In the genomic region with DNA sequence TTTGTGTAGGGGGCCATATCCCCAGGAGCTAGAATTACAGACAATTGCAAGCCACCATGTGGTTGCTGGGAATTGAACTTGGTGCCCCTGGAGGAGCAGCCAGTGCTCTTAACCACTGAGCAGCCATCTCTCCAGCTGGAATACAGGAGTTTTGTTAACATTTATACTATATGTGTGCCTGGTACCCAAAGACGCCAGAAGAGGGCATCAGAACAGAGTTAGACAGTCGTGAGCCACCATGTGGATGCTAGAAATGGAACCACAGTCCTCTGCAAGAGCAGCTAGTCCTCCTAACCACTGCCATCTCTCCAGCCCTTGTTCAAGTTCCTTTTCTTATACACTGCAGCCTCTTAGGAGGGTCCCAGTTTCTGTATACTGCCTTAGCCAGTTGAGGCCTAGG, we compare ENCODE assay signal across 10 mouse cellular contexts. TPM values are rescaled to one million over a fixed set of nuclear protein-coding genes. Genes with fewer than 3 reads are reported as not detected.
A peak's percentile ranks its signal among the peaks of the same experiment; 100 is the strongest.
DNase-seq lines count a peak whose midpoint lies in the region; ATAC-seq and TF ChIP-seq lines count a peak whose summit lies in the region.
"Had no signal": no experiment of that assay in that cellular context is flagged by ENCODE, and none has a peak within 500 bp of the region (broad histone marks: within the 10 kb centered on the region; RNA-seq: fewer than 3 reads in every experiment).

No protein-coding gene starts in this region.

- H3K4me2 ChIP-seq in lung, embryonic 14.5 days, result no peak overlapping the region
- H3K4me2 ChIP-seq: lung, embryonic 15.5 days had no signal

- no peaks in the 10 kb centered on the region for H3K27me3 ChIP-seq in lung, embryonic 14.5 days (ENCODE audit: insufficient read depth, low read length)
- H3K27me3 ChIP-seq: lung, embryonic 15.5 days had no signal

- TF ChIP-seq CTCF in lung, embryonic 14.5 days (IDR thresholded peaks at IDR 0.05; ENCODE audit: low read depth), result peak; percentile 41

- H3K36me3 ChIP-seq in lung, embryonic 14.5 days (ENCODE audit: insufficient read depth), result peaks cover 25% of the 10 kb centered on the region

- DNase-seq in cerebellum, postnatal 10 days, result peak; percentile 22 to 27
- DNase-seq in cerebellum, adult 8-10 months, result no peak
- peak; percentile 59 for DNase-seq in lung, embryonic 14.5 days
- no peak for DNase-seq in lung, adult 18-20 months
- DNase-seq in embryo, embryonic 10 days (ENCODE audit: low spot score), result peak; percentile 57
- peak; percentile 51 for DNase-seq in retina, embryonic 14.5 days (ENCODE audit: low spot score)
- no peak for DNase-seq in frontal cortex, postnatal 10 days (ENCODE audit: low spot score in 2 of 2)
- no peak for DNase-seq in cerebellum, adult 11 months
- DNase-seq: heart, adult 18-20 months had no signal

- H3K4me1 ChIP-seq in lung, embryonic 14.5 days (ENCODE audit: insufficient read depth), result no peaks in the 10 kb centered on the region

- H3K9ac ChIP-seq in lung, embryonic 14.5 days, result no peak overlapping the region
- H3K9ac ChIP-seq: lung, embryonic 15.5 days had no signal

- WGBS in lung, embryonic 14.5 days, result 31% methylated on average over 2 of the region's 2 CpGs

- no peak overlapping the region for H3K27ac ChIP-seq in lung, embryonic 14.5 days (ENCODE audit: low read depth)
- H3K27ac ChIP-seq: lung, embryonic 15.5 days had no signal

- H3K9me3 ChIP-seq in lung, embryonic 14.5 days (ENCODE audit: low read depth, low read length), result no peaks in the 10 kb centered on the region; the same call in 1 of the 2 replicates
- H3K9me3 ChIP-seq: lung, embryonic 15.5 days had no signal

- ATAC-seq in lung, embryonic 14.5 days (ENCODE audit: insufficient read depth), result no peak

- no peak overlapping the region for H3K4me3 ChIP-seq in lung, embryonic 14.5 days (ENCODE audit: low read depth, low read length)
- H3K4me3 ChIP-seq: lung, embryonic 15.5 days had no signal

RNA-seq across cellular contexts. Expression of a gene that starts 1.9 kb away (rescaled TPM):
- 18.3 and 19.9 TPM in 2 replicates for polyA plus RNA-seq in lung, embryonic 14.5 days (2014; fragmentation: Nextera tagmentation; extraction: Ambion mirVana)

RNA-seq across cellular contexts. Expression of a gene that starts 12.2 kb away (rescaled TPM):
- polyA plus RNA-seq in lung, embryonic 14.5 days (2014; fragmentation: Nextera tagmentation; extraction: Ambion mirVana), result 44.2 and 47.5 TPM in 2 replicates

RNA-seq across cellular contexts. Expression of a gene that starts 12.3 kb away (rescaled TPM):
- polyA plus RNA-seq in lung, embryonic 14.5 days (2014; fragmentation: Nextera tagmentation; extraction: Ambion mirVana), result 52.6 and 61.6 TPM in 2 replicates

RNA-seq across cellular contexts. Expression of a gene that starts 55.4 kb away (rescaled TPM):
- 8.3 and 9.5 TPM in 2 replicates for polyA plus RNA-seq in lung, embryonic 14.5 days (2014; fragmentation: Nextera tagmentation; extraction: Ambion mirVana)

Comparison
In these comparisons a context has a peak if more than half of its experiments do, and no peak if none do; other contexts are left out.
1. DNase-seq: peak in cerebellum, postnatal 10 days (2 of 2), lung, embryonic 14.5 days (single experiment), embryo, embryonic 10 days (single experiment) and retina, embryonic 14.5 days (single experiment); none in cerebellum, adult 8-10 months (single experiment), lung, adult 18-20 months (0 of 2), frontal cortex, postnatal 10 days (0 of 2) and cerebellum, adult 11 months (single experiment).